In the genomic region with DNA sequence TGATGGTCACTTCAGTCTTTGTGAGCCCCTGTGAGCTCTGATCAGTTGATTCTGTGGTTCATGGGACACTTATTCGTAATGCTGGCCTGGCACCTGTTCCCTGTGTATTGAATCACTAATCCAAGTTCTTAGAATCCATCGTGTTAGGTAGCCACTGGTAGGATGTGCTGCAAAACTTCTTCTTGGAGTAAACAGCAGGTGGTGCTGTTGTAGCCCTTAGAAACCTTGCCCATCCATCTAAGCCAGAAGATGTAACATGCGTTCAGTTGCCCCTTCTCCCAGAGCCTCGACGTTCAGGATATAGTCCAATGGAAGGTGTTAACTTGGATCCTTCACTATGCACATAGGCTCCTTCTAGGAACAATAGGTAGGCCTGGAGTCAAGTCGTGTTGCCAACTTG, we compare ENCODE assay signal across 8 mouse cellular contexts. TPM values are rescaled to one million over a fixed set of nuclear protein-coding genes. Genes with fewer than 3 reads are reported as not detected.
DNase-seq lines count a peak whose midpoint lies in the region; ATAC-seq and TF ChIP-seq lines count a peak whose summit lies in the region.

No protein-coding gene starts in this region.

- peaks cover 4% of the 10 kb centered on the region; the same call in 1 of the 2 replicates for H3K4me1 ChIP-seq in lung, adult 2 months (ENCODE audit: control insufficient read depth, insufficient read depth, low read length)
- peaks cover 14% of the 10 kb centered on the region for H3K4me1 ChIP-seq in hindbrain, embryonic 14.5 days (replicated peaks; ENCODE audit: control insufficient read depth, insufficient read depth, low read length)

- no peak for TF ChIP-seq POLR2A in lung, adult 2 months (IDR thresholded peaks at IDR 0.05; ENCODE audit: borderline replicate concordance, extremely low read depth, low read depth, low read length)

- no peak overlapping the region for H3K9ac ChIP-seq in hindbrain, embryonic 14.5 days

- peak overlapping the region; percentile 58; the same call in 1 of the 2 replicates for H3K4me2 ChIP-seq in hindbrain, embryonic 14.5 days (replicated peaks)

- TF ChIP-seq CTCF in lung, adult 2 months (IDR thresholded peaks at IDR 0.05; ENCODE audit: insufficient read depth, low read length) = peak; percentile 35; the same call in 1 of the 2 replicates

- H3K36me3 ChIP-seq in hindbrain, embryonic 14.5 days (replicated peaks; ENCODE audit: control insufficient read depth, insufficient read depth) = peaks cover 16% of the 10 kb centered on the region
- H3K36me3 ChIP-seq in splenic B cell, adult 2 months (ENCODE audit: control insufficient read depth, insufficient read depth, low read length, poor library complexity, severe bottlenecking) = no peaks in the 10 kb centered on the region

- peaks cover 11% of the 10 kb centered on the region; the same call in 1 of the 2 replicates for H3K9me3 ChIP-seq in hindbrain, embryonic 14.5 days (ENCODE audit: control insufficient read depth, low read length)

- DNase-seq in lung, adult 2 months = no peak
- DNase-seq in lung, adult 18-20 months = no peak
- DNase-seq in T-cell, adult 2 months (ENCODE audit: low spot score) = peak; percentile 46
- no peak for DNase-seq in hindbrain, embryonic 14.5 days (ENCODE audit: low spot score)
- DNase-seq in splenic B cell, adult 2 months (ENCODE audit: low read depth, low spot score) = peak; percentile 76
- no peak for DNase-seq in cerebellum, postnatal 25 days
- no peak for DNase-seq in testis, postnatal 10 days (ENCODE audit: low spot score)
- DNase-seq in left cerebral cortex, adult 18-20 months (ENCODE audit: low spot score in 2 of 2) = no peak

- no peak overlapping the region for H3K27ac ChIP-seq in hindbrain, embryonic 14.5 days

- WGBS in lung, adult 2 months = 56% methylated on average over 6 of the region's 6 CpGs
- 92% methylated on average over 6 of the region's 6 CpGs for WGBS in hindbrain, embryonic 14.5 days

- no peaks in the 10 kb centered on the region for H3K27me3 ChIP-seq in hindbrain, embryonic 14.5 days (ENCODE audit: control insufficient read depth, insufficient read depth, low read length)
- no peaks in the 10 kb centered on the region for H3K27me3 ChIP-seq in splenic B cell, adult 2 months (ENCODE audit: control insufficient read depth, insufficient read depth, low read length, poor library complexity, severe bottlenecking)

- no peak overlapping the region for H3K4me3 ChIP-seq in lung, adult 2 months (replicated peaks; ENCODE audit: extremely low read depth, low read depth, low read length)
- H3K4me3 ChIP-seq in hindbrain, embryonic 14.5 days (replicated peaks; ENCODE audit: low read length) = no peak overlapping the region

- ATAC-seq in hindbrain, embryonic 14.5 days (ENCODE audit: low FRiP score) = no peak

RNA-seq across cellular contexts. Expression of gene Zfp386, which starts 2.2 kb away (rescaled TPM):
- polyA plus RNA-seq in lung, adult 2 months (2012; rRNA removed) = 3.8 and 5.1 TPM in 2 replicates
- polyA plus RNA-seq in hindbrain, embryonic 14.5 days (2014; fragmentation: Nextera tagmentation; extraction: Ambion mirVana) = 48.5 and 53.7 TPM in 2 replicates
- 10 to 100 TPM; 24.6 to 30.7 TPM for total RNA-seq in left cerebral cortex, adult 18-20 months (2021)

RNA-seq across cellular contexts. Expression of gene Vipr2, which starts 27.8 kb away (rescaled TPM):
- polyA plus RNA-seq in lung, adult 2 months (2012; rRNA removed) = 14.5 and 24.0 TPM in 2 replicates
- polyA plus RNA-seq in hindbrain, embryonic 14.5 days (2014; fragmentation: Nextera tagmentation; extraction: Ambion mirVana) = 0.62 and 1.1 TPM in 2 replicates
- total RNA-seq in left cerebral cortex, adult 18-20 months (2021) = 1 to 10 TPM; 1.0 to 1.3 TPM

Comparison
In these comparisons a context has a peak if more than half of its experiments do, and no peak if none do; other contexts are left out.
1. DNase-seq: peak in T-cell, adult 2 months (single experiment) and splenic B cell, adult 2 months (single experiment); none in lung, adult 2 months (single experiment), lung, adult 18-20 months (0 of 2), hindbrain, embryonic 14.5 days (single experiment), cerebellum, postnatal 25 days (0 of 2), testis, postnatal 10 days (single experiment) and left cerebral cortex, adult 18-20 months (0 of 2).